Mouse (Mus musculus) neural tube, embryonic 14.5 days (tissue): Measurements from ENCODE around the gene Qrsl1. TPM values are rescaled to one million over a fixed set of nuclear protein-coding genes. Genes with fewer than 3 reads are reported as not detected.

Source experiments
- ATAC-seq: fragments of 200-750 bp; cut with Nextera tagmentation; 2 replicates; pipeline ENCODE4 v1.8.0; 2017; ENCODE audit warnings: low read depth, mild to moderate bottlenecking, moderate TSS enrichment, moderate library complexity
- H3K27ac ChIP-seq: fragments of 300-500 bp; sonication (generic); 2 replicates; pipeline ENCODE4 v1.5.1; 2014; ENCODE audit warnings: low read depth, mild to moderate bottlenecking, control low read depth, low read length, moderate library complexity, mixed read lengths
- H3K27me3 ChIP-seq: fragments of 300-500 bp; sonication (generic); 2 replicates; pipeline ENCODE4 v1.6.1; 2014; ENCODE audit warnings: low read length; ENCODE audit not compliant: control insufficient read depth, insufficient read depth
- H3K36me3 ChIP-seq: fragments of 300-500 bp; sonication (generic); 2 replicates; pipeline ENCODE4 v1.6.1; 2014; ENCODE audit warnings: low read length, mixed read lengths; ENCODE audit not compliant: control insufficient read depth, insufficient read depth
- H3K4me1 ChIP-seq: fragments of 300-500 bp; sonication (generic); 2 replicates; pipeline ENCODE4 v1.6.1; 2014; ENCODE audit warnings: low read length; ENCODE audit not compliant: control insufficient read depth, insufficient read depth
- H3K4me2 ChIP-seq: fragments of 300-500 bp; sonication (generic); 2 replicates; pipeline ENCODE4 v1.6.1; 2014; ENCODE audit warnings: mild to moderate bottlenecking, low read depth, low read length, control low read depth
- H3K4me3 ChIP-seq: fragments of 300-500 bp; sonication (generic); 2 replicates; pipeline ENCODE4 v1.5.1; 2014; ENCODE audit warnings: low read depth, low read length, control low read depth, mixed read lengths
- H3K9ac ChIP-seq: fragments of 300-500 bp; sonication (generic); replicated peaks from 2 replicates; pipeline ENCODE4 v1.6.1; 2014; ENCODE audit warnings: low read depth, mild to moderate bottlenecking, control low read depth, low read length, mixed read lengths
- H3K9me3 ChIP-seq: fragments of 300-500 bp; sonication (generic); 2 replicates; pipeline ENCODE4 v1.6.1; 2016; ENCODE audit warnings: low read length; ENCODE audit not compliant: control insufficient read depth
- WGBS: fragments of 180-500 bp; shearing (Covaris S2); extraction: QIAGEN DNeasy Blood & Tissue Kit; methylation state at CpG from one replicate; pipeline ENCODE4 v1.1.7; 2014; 5-methylcytosine and 5-hydroxymethylcytosine counted together
- polyA plus RNA-seq: library from polyadenylated mRNA; unstranded; fragments of >200 nt; fragmentation: Nextera tagmentation; extraction: Ambion mirVana; gene quantifications from 2 replicates; pipeline ENCODE4 v1.2.1, GENCODE M21; 2014

The Qrsl1 gene
- polyA plus RNA-seq, 1 experiment from 2014 or later = 26.3 TPM

DNA sequence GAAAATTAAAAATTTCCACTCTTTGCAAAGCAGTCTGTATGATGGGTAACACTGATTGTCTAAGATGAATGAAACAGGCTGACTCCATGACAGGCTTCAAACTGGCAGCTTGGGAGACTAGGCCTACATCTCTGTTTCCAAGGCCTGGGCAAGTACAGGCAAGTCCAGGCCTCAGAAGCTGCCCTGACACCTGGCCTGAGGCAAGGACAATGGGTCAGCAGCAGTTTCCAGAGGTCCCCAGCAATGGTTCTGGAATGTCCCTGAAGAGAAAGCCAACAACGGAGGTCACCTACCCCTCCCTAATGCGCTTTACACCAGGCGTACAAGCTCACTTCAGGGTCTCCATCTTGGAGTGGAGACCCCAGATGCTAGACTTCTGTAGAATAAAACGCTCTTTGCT, 8.6 kb downstream of the Qrsl1 start:
- no peaks in the 10 kb centered on the region for H3K27me3 ChIP-seq
- H3K4me1 ChIP-seq = no peaks in the 10 kb centered on the region
- 98% methylated on average over 4 of the region's 4 CpGs for WGBS
- no peaks in the 10 kb centered on the region for H3K9me3 ChIP-seq
- no peak overlapping the region for H3K4me2 ChIP-seq
- ATAC-seq = no peak
- H3K9ac ChIP-seq = no peak overlapping the region
- no peak overlapping the region for H3K4me3 ChIP-seq
- no peak overlapping the region for H3K27ac ChIP-seq
- H3K36me3 ChIP-seq = peaks cover 13% of the 10 kb centered on the region

- WGBS = 90% methylated on average over 16 of the region's 16 CpGs
Measured at GRCm38 (mm10) chr10:43888976-43889375, 12.6 kb downstream of the Qrsl1 start.

GRCm38 (mm10) chr10:43887676-43888075, 13.9 kb downstream of the Qrsl1 start:
- Histone ChIP-seq H3K4me2 (no peak overlapping the region), H3K36me3 (peaks cover 11% of the 10 kb centered on the region; the same call in 1 of the 2 replicates), H3K27ac (no peak overlapping the region), H3K4me3 (no peak overlapping the region), H3K9ac (no peak overlapping the region), H3K9me3 (no peaks in the 10 kb centered on the region), H3K4me1 (no peaks in the 10 kb centered on the region), H3K27me3 (no peaks in the 10 kb centered on the region)
- 62% methylated on average over 9 of the region's 9 CpGs for WGBS
- ATAC-seq = no peak; the same call in 1 of the 2 replicates

More at GRCm38 (mm10) chr10:43888976-43889375, 12.6 kb downstream of the Qrsl1 start:
- Histone ChIP-seq H3K27me3 (no peaks in the 10 kb centered on the region), H3K9ac (no peak overlapping the region), H3K36me3 (peaks cover 13% of the 10 kb centered on the region), H3K9me3 (no peaks in the 10 kb centered on the region), H3K27ac (no peak overlapping the region), H3K4me2 (no peak overlapping the region), H3K4me1 (no peaks in the 10 kb centered on the region), H3K4me3 (no peak overlapping the region)
- ATAC-seq = no peak

GRCm38 (mm10) chr10:43871458-43871857, 30.1 kb downstream of the Qrsl1 start:
- Histone ChIP-seq H3K36me3 (no peaks in the 10 kb centered on the region), H3K4me2 (no peak overlapping the region), H3K27me3 (no peaks in the 10 kb centered on the region), H3K27ac (no peak overlapping the region), H3K9ac (no peak overlapping the region), H3K4me3 (no peak overlapping the region), H3K9me3 (no peaks in the 10 kb centered on the region), H3K4me1 (no peaks in the 10 kb centered on the region)
- ATAC-seq = no peak
- WGBS = 100% methylated on average over 1 of the region's 1 CpGs

GRCm38 (mm10) chr10:43870752-43871151, 30.8 kb downstream of the Qrsl1 start:
- no peaks in the 10 kb centered on the region for H3K27me3 ChIP-seq
- no peak for ATAC-seq
- no peaks in the 10 kb centered on the region for H3K36me3 ChIP-seq
- no peak overlapping the region for H3K4me3 ChIP-seq
- H3K4me2 ChIP-seq = no peak overlapping the region
- no peaks in the 10 kb centered on the region for H3K9me3 ChIP-seq
- H3K4me1 ChIP-seq = no peaks in the 10 kb centered on the region
- no peak overlapping the region for H3K27ac ChIP-seq
- WGBS = 73% methylated on average over 10 of the region's 10 CpGs
- no peak overlapping the region for H3K9ac ChIP-seq

DNA sequence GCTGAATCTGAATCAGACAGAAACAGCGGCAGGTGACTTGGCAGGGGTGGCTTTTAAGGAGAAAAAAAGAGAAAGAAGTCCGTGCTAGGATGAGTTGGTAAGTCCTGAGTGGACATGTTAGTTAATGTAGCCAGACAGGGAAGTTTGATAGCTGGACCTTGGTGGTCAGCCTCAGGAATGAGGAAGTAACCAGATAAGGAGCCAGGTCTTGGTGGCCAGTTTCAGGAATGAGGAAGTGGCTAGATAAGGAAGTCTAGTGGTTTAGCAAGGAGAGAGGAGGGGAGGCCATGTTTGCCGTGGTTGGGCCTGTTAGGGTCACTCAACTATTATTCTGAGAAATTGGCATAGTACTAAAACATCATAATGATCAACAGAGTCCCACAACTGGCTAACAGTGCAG, 45.2 kb downstream of the Qrsl1 start:
- Histone ChIP-seq H3K27ac (no peak overlapping the region), H3K4me1 (no peaks in the 10 kb centered on the region), H3K27me3 (no peaks in the 10 kb centered on the region), H3K4me3 (no peak overlapping the region), H3K9me3 (no peaks in the 10 kb centered on the region), H3K9ac (no peak overlapping the region), H3K4me2 (no peak overlapping the region), H3K36me3 (no peaks in the 10 kb centered on the region)
- no peak for ATAC-seq
- WGBS = 89% methylated on average over 3 of the region's 3 CpGs

- WGBS = 95% methylated on average over 9 of the region's 9 CpGs
- Histone ChIP-seq H3K4me2 (no peak overlapping the region), H3K9me3 (no peaks in the 10 kb centered on the region), H3K4me3 (no peak overlapping the region), H3K27ac (no peak overlapping the region), H3K27me3 (no peaks in the 10 kb centered on the region), H3K9ac (no peak overlapping the region), H3K36me3 (no peaks in the 10 kb centered on the region), H3K4me1 (no peaks in the 10 kb centered on the region)
- no peak for ATAC-seq
Measured at GRCm38 (mm10) chr10:43855916-43856315, 45.6 kb downstream of the Qrsl1 start.

DNA sequence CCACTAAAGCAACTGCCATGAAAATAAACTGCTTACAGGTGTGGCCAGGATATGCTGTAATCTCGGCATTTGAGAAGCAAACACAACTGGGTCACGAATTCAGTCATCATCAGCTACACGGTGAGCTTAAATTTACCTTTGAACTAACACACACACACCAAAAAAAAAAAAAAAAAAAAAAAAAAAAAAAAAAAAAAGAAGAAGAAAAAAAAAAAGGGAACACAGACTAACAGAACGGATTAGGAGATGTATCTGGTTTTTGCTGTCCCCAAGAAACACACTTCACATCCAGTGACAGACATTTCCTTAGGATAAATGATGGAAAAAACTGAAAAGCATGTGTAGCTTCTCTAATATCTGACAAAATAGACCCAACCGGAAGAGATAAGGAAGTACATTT, 49.6 kb downstream of the Qrsl1 start:
- Histone ChIP-seq H3K27ac (no peak overlapping the region), H3K4me2 (no peak overlapping the region), H3K9me3 (no peaks in the 10 kb centered on the region), H3K9ac (no peak overlapping the region), H3K4me3 (no peak overlapping the region), H3K36me3 (no peaks in the 10 kb centered on the region), H3K4me1 (no peaks in the 10 kb centered on the region), H3K27me3 (no peaks in the 10 kb centered on the region)
- ATAC-seq = no peak
- 93% methylated on average over 5 of the region's 5 CpGs for WGBS

- no peaks in the 10 kb centered on the region for H3K36me3 ChIP-seq
- H3K27ac ChIP-seq = no peak overlapping the region
- no peak overlapping the region for H3K4me2 ChIP-seq
- no peak overlapping the region for H3K9ac ChIP-seq
- H3K9me3 ChIP-seq = no peaks in the 10 kb centered on the region
- H3K4me3 ChIP-seq = no peak overlapping the region
- H3K27me3 ChIP-seq = no peaks in the 10 kb centered on the region
- H3K4me1 ChIP-seq = no peaks in the 10 kb centered on the region
- no peak for ATAC-seq
- WGBS = 88% methylated on average over 3 of the region's 3 CpGs
Measured at GRCm38 (mm10) chr10:43849478-43849877, 52.1 kb downstream of the Qrsl1 start.
